28 mouse cellular contexts compared by ENCODE assay signal in the genomic region with DNA sequence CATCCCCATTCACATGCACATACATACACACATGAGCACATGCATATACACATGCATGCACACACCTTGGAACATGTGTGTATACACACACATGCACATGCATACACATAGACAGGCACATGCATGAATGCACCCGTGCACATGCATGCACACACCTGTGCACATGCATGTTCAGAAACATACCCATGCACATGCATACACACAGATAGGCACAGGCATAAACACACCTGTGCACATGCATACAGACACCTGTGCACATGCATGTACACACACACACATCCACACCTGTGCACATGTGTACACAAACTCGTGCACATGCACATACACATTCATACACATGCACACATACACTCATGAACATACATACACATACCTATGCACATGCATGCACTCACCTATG. TPM values are rescaled to one million over a fixed set of nuclear protein-coding genes. Genes with fewer than 3 reads are reported as not detected.
DNase-seq lines count a peak whose midpoint lies in the region; ATAC-seq and TF ChIP-seq lines count a peak whose summit lies in the region.
"Had no signal": no experiment of that assay in that cellular context is flagged by ENCODE, and none has a peak within 500 bp of the region (broad histone marks: within the 10 kb centered on the region; RNA-seq: fewer than 3 reads in every experiment).

No protein-coding gene starts in this region.

- H3K9ac ChIP-seq in forebrain, embryonic 11.5 days (ENCODE audit: low read length) = no peak overlapping the region
- no peak overlapping the region for H3K9ac ChIP-seq in forebrain, embryonic 14.5 days (ENCODE audit: low read length)
- no peak overlapping the region for H3K9ac ChIP-seq in hindbrain, embryonic 11.5 days (ENCODE audit: low read depth, low read length)
- H3K9ac ChIP-seq in hindbrain, postnatal 0 days (replicated peaks; ENCODE audit: low read length) = no peak overlapping the region
- H3K9ac ChIP-seq: embryonic facial prominence, embryonic 15.5 days; heart, embryonic 12.5 days; kidney, embryonic 15.5 days; liver, embryonic 12.5 days; neural tube, embryonic 13.5 days had no signal

- ATAC-seq in forebrain, embryonic 11.5 days (replicated peaks; ENCODE audit: low FRiP score) = peak; percentile 10; the same call in 1 of the 2 replicates
- ATAC-seq in forebrain, embryonic 14.5 days = no peak
- ATAC-seq in hindbrain, embryonic 11.5 days (ENCODE audit: low FRiP score) = 0 out of 2 replicates have a peak, but pooled peaks have one; percentile 19
- ATAC-seq in hindbrain, postnatal 0 days = no peak
- no peak for ATAC-seq in megakaryocyte, adult 5-6 weeks (ENCODE audit: poor library complexity, severe bottlenecking)
- ATAC-seq in G1E (ENCODE audit: extremely low read depth, insufficient number of reproducible peaks, low FRiP score, poor library complexity, severe bottlenecking) = no peak
- ATAC-seq: liver, embryonic 12.5 days had no signal

- no peak overlapping the region for H3K4me3 ChIP-seq in forebrain, embryonic 11.5 days (ENCODE audit: low read depth, low read length)
- H3K4me3 ChIP-seq in forebrain, embryonic 14.5 days (ENCODE audit: low read depth, low read length) = no peak overlapping the region
- no peak overlapping the region for H3K4me3 ChIP-seq in hindbrain, embryonic 11.5 days (ENCODE audit: low read depth, low read length)
- no peak overlapping the region for H3K4me3 ChIP-seq in hindbrain, postnatal 0 days (ENCODE audit: low read length)
- peak overlapping the region; percentile 80 for H3K4me3 ChIP-seq in megakaryocyte, embryonic 14.5 days (replicated peaks)
- H3K4me3 ChIP-seq in G1E (ENCODE audit: low read depth, low read length) = peak overlapping the region; percentile 8; the same call in 1 of the 2 replicates
- H3K4me3 ChIP-seq: embryonic facial prominence, embryonic 15.5 days; heart, embryonic 12.5 days; kidney, embryonic 15.5 days; liver, embryonic 12.5 days; myocyte; neural tube, embryonic 13.5 days had no signal

- no peak for DNase-seq in forebrain, embryonic 11.5 days (ENCODE audit: low spot score)
- DNase-seq in forebrain, embryonic 14.5 days (ENCODE audit: low spot score) = no peak
- no peak for DNase-seq in hindbrain, embryonic 11.5 days (ENCODE audit: low spot score)
- DNase-seq in hindbrain, postnatal 0 days (ENCODE audit: low spot score) = no peak
- DNase-seq in G1E (ENCODE audit: low spot score) = no peak
- no peak for DNase-seq in lung, postnatal 14 days
- DNase-seq: adrenal gland, postnatal 14 days; cerebellum, adult 2 months; cerebellum, postnatal 36 days; embryo, embryonic 11 days; gastrocnemius, postnatal 10 days; heart, postnatal 14 days; kidney, adult 11 months; layer of hippocampus, adult 9-11 months; lung, adult 18-20 months; lung, postnatal 10 days; retina, postnatal 1 day; right cerebral cortex, postnatal 25 days; thymus, postnatal 25 days had no signal

- no peaks in the 10 kb centered on the region for H3K4me1 ChIP-seq in forebrain, embryonic 11.5 days (replicated peaks; ENCODE audit: control insufficient read depth, insufficient read depth, low read length)
- H3K4me1 ChIP-seq in forebrain, embryonic 14.5 days (ENCODE audit: control insufficient read depth, insufficient read depth, low read length) = no peaks in the 10 kb centered on the region
- H3K4me1 ChIP-seq in hindbrain, embryonic 11.5 days (replicated peaks; ENCODE audit: control insufficient read depth, insufficient read depth, low read length) = no peaks in the 10 kb centered on the region
- no peaks in the 10 kb centered on the region for H3K4me1 ChIP-seq in hindbrain, postnatal 0 days (ENCODE audit: insufficient read depth, low read length)
- no peaks in the 10 kb centered on the region; the same call in 1 of the 2 replicates for H3K4me1 ChIP-seq in megakaryocyte, embryonic 14.5 days
- H3K4me1 ChIP-seq in G1E (ENCODE audit: insufficient read depth, low read depth, low read length) = no peaks in the 10 kb centered on the region
- H3K4me1 ChIP-seq: embryonic facial prominence, embryonic 15.5 days; heart, embryonic 12.5 days; kidney, embryonic 15.5 days; liver, embryonic 12.5 days; neural tube, embryonic 13.5 days had no signal

- H3K9me3 ChIP-seq in forebrain, embryonic 11.5 days (ENCODE audit: control insufficient read depth, low read length) = no peaks in the 10 kb centered on the region
- H3K9me3 ChIP-seq in forebrain, embryonic 14.5 days (replicated peaks; ENCODE audit: control insufficient read depth, low read length) = no peaks in the 10 kb centered on the region
- H3K9me3 ChIP-seq in hindbrain, embryonic 11.5 days (ENCODE audit: control insufficient read depth, low read length) = no peaks in the 10 kb centered on the region; the same call in 1 of the 2 replicates
- no peaks in the 10 kb centered on the region for H3K9me3 ChIP-seq in hindbrain, postnatal 0 days (ENCODE audit: low read length)
- H3K9me3 ChIP-seq in megakaryocyte, embryonic 14.5 days = peaks cover 7% of the 10 kb centered on the region
- H3K9me3 ChIP-seq in G1E (replicated peaks) = peaks cover 12% of the 10 kb centered on the region
- H3K9me3 ChIP-seq: embryonic facial prominence, embryonic 15.5 days; heart, embryonic 12.5 days; kidney, embryonic 15.5 days; neural tube, embryonic 13.5 days had no signal

- no peaks in the 10 kb centered on the region for H3K27me3 ChIP-seq in forebrain, embryonic 11.5 days (ENCODE audit: control insufficient read depth, insufficient read depth, low read length)
- no peaks in the 10 kb centered on the region for H3K27me3 ChIP-seq in forebrain, embryonic 14.5 days (replicated peaks; ENCODE audit: control insufficient read depth, insufficient read depth, low read length)
- H3K27me3 ChIP-seq in hindbrain, embryonic 11.5 days (ENCODE audit: control insufficient read depth, insufficient read depth, low read length) = no peaks in the 10 kb centered on the region
- H3K27me3 ChIP-seq in hindbrain, postnatal 0 days (ENCODE audit: insufficient read depth, low read length) = no peaks in the 10 kb centered on the region
- H3K27me3 ChIP-seq in megakaryocyte, embryonic 14.5 days (replicated peaks) = no peaks in the 10 kb centered on the region
- H3K27me3 ChIP-seq in G1E (ENCODE audit: insufficient read depth, low read length) = no peaks in the 10 kb centered on the region
- H3K27me3 ChIP-seq: embryonic facial prominence, embryonic 15.5 days; heart, embryonic 12.5 days; kidney, embryonic 15.5 days; liver, embryonic 12.5 days; neural tube, embryonic 13.5 days had no signal

- no peak for TF ChIP-seq CTCF in hindbrain, postnatal 0 days (IDR thresholded peaks at IDR 0.05; ENCODE audit: low read depth)
- TF ChIP-seq CTCF in G1E (IDR thresholded peaks at IDR 0.05; ENCODE audit: low read depth, low read length) = no peak

- no peak overlapping the region for H3K27ac ChIP-seq in forebrain, embryonic 11.5 days (ENCODE audit: low read depth, low read length)
- H3K27ac ChIP-seq in forebrain, embryonic 14.5 days (ENCODE audit: low read depth, low read length) = no peak overlapping the region
- H3K27ac ChIP-seq in hindbrain, embryonic 11.5 days (ENCODE audit: low read depth, low read length) = no peak overlapping the region
- no peak overlapping the region for H3K27ac ChIP-seq in hindbrain, postnatal 0 days
- H3K27ac ChIP-seq: embryonic facial prominence, embryonic 15.5 days; kidney, embryonic 15.5 days; liver, embryonic 12.5 days; neural tube, embryonic 13.5 days had no signal

- H3K36me3 ChIP-seq in forebrain, embryonic 11.5 days (ENCODE audit: control insufficient read depth, insufficient read depth, low read length) = no peaks in the 10 kb centered on the region
- no peaks in the 10 kb centered on the region for H3K36me3 ChIP-seq in forebrain, embryonic 14.5 days (ENCODE audit: control insufficient read depth, insufficient read depth, low read length)
- H3K36me3 ChIP-seq in hindbrain, embryonic 11.5 days (ENCODE audit: control insufficient read depth, insufficient read depth, low read length) = no peaks in the 10 kb centered on the region
- no peaks in the 10 kb centered on the region for H3K36me3 ChIP-seq in hindbrain, postnatal 0 days (ENCODE audit: insufficient read depth, low read length)
- H3K36me3 ChIP-seq in megakaryocyte, embryonic 14.5 days (replicated peaks; ENCODE audit: low read length) = no peaks in the 10 kb centered on the region
- H3K36me3 ChIP-seq in G1E (replicated peaks) = no peaks in the 10 kb centered on the region
- H3K36me3 ChIP-seq: embryonic facial prominence, embryonic 15.5 days; heart, embryonic 12.5 days; kidney, embryonic 15.5 days; liver, embryonic 12.5 days; neural tube, embryonic 13.5 days had no signal

- no peak overlapping the region for H3K4me2 ChIP-seq in forebrain, embryonic 11.5 days (ENCODE audit: low read depth, low read length, severe bottlenecking)
- no peak overlapping the region for H3K4me2 ChIP-seq in forebrain, embryonic 14.5 days (ENCODE audit: low read length)
- H3K4me2 ChIP-seq in hindbrain, embryonic 11.5 days (replicated peaks; ENCODE audit: low read depth, low read length) = no peak overlapping the region
- no peak overlapping the region for H3K4me2 ChIP-seq in hindbrain, postnatal 0 days (ENCODE audit: low read depth, low read length)
- H3K4me2 ChIP-seq: embryonic facial prominence, embryonic 15.5 days; heart, embryonic 12.5 days; kidney, embryonic 15.5 days; liver, embryonic 12.5 days; neural tube, embryonic 13.5 days had no signal

- 86% methylated on average over 2 of the region's 2 CpGs for WGBS in forebrain, embryonic 11.5 days
- 82% methylated on average over 2 of the region's 2 CpGs for WGBS in forebrain, embryonic 14.5 days
- WGBS in hindbrain, embryonic 11.5 days = 85% methylated on average over 2 of the region's 2 CpGs
- WGBS in hindbrain, postnatal 0 days = 83% methylated on average over 2 of the region's 2 CpGs

RNA-seq across cellular contexts. Expression of a gene that starts 50.9 kb away (rescaled TPM):
- polyA plus RNA-seq in forebrain, embryonic 11.5 days (2014; fragmentation: Nextera tagmentation; extraction: Ambion mirVana) = 3.9 and 4.3 TPM in 2 replicates
- polyA plus RNA-seq in forebrain, embryonic 14.5 days (2014; fragmentation: Nextera tagmentation; extraction: Ambion mirVana) = 1.5 and 2.1 TPM in 2 replicates
- polyA plus RNA-seq in hindbrain, embryonic 11.5 days (2014; fragmentation: Nextera tagmentation; extraction: Ambion mirVana) = 3.6 and 6.2 TPM in 2 replicates
- total RNA-seq in hindbrain, postnatal 0 days (2014; rRNA removed) = 1.5 and 2.5 TPM in 2 replicates
- 2.0 and 2.2 TPM in 2 replicates for polyA plus RNA-seq in hindbrain, postnatal 0 days (2015; fragmentation: Nextera tagmentation; extraction: Ambion mirVana)
- polyA plus RNA-seq in megakaryocyte, embryonic 14.5 days (2012; ENCODE audit: insufficient read depth, low replicate concordance) = not detected in 2 replicates
- not detected in 2 replicates for total RNA-seq in megakaryocyte, adult 5-6 weeks (2015)
- total RNA-seq in megakaryocyte, adult 5-6 weeks (2017) = not detected in 2 replicates
- not detected in 2 replicates for total RNA-seq in G1E (2014; fragmentation: Nextera tagmentation)
- 0.17 and 0.44 TPM in 2 replicates for total RNA-seq in G1E (2017)
- not detected in 2 replicates for polyA plus RNA-seq in G1E (2012)
- total RNA-seq: granulocyte monocyte progenitor cell, adult 5-6 weeks had no signal

Comparison
In these comparisons a context has a peak if more than half of its experiments do, and no peak if none do; other contexts are left out.
1. ATAC-seq: peak in forebrain, embryonic 11.5 days (single experiment) and hindbrain, embryonic 11.5 days (single experiment); none in forebrain, embryonic 14.5 days (single experiment), hindbrain, postnatal 0 days (single experiment), megakaryocyte, adult 5-6 weeks (single experiment) and G1E (single experiment).
2. H3K4me3 ChIP-seq: peak in megakaryocyte, embryonic 14.5 days (single experiment) and G1E (single experiment); none in forebrain, embryonic 11.5 days (single experiment), forebrain, embryonic 14.5 days (single experiment), hindbrain, embryonic 11.5 days (single experiment) and hindbrain, postnatal 0 days (single experiment).